Mouse (Mus musculus) hindbrain, postnatal 0 days (tissue): ENCODE measurements around the gene Ptcd2. TPM values are rescaled to one million over a fixed set of nuclear protein-coding genes. Genes with fewer than 3 reads are reported as not detected.
A peak's percentile ranks its signal among the peaks of the same experiment; 100 is the strongest.

Experiments used
- ATAC-seq: fragments of 200-750 bp; cut with Nextera tagmentation; 2 replicates; pipeline ENCODE4 v1.8.0; 2017; ENCODE audit warnings: mild to moderate bottlenecking, moderate TSS enrichment, moderate library complexity
- DNase-seq: peaks from one replicate; pipeline ENCODE4 v3.0.0-alpha.2; 2015; ENCODE audit warnings: low spot score
- H3K27ac ChIP-seq: fragments of 300-500 bp; sonication (generic); 2 replicates; pipeline ENCODE4 v1.5.1; 2014; ENCODE audit warnings: mild to moderate bottlenecking
- H3K27me3 ChIP-seq: fragments of 300-500 bp; sonication (generic); 2 replicates; pipeline ENCODE4 v1.6.1; 2014; ENCODE audit warnings: low read length, mixed read lengths; ENCODE audit not compliant: insufficient read depth
- H3K36me3 ChIP-seq: fragments of 300-500 bp; sonication (generic); 2 replicates; pipeline ENCODE4 v1.6.1; 2014; ENCODE audit warnings: low read length, mixed read lengths; ENCODE audit not compliant: insufficient read depth
- H3K4me1 ChIP-seq: fragments of 300-500 bp; sonication (generic); 2 replicates; pipeline ENCODE4 v1.6.1; 2014; ENCODE audit warnings: antibody characterized with exemption, low read length, mixed read lengths; ENCODE audit not compliant: insufficient read depth
- H3K4me2 ChIP-seq: fragments of 300-500 bp; sonication (generic); 2 replicates; pipeline ENCODE4 v1.6.1; 2014; ENCODE audit warnings: low read depth, mild to moderate bottlenecking, low read length, moderate library complexity, mixed read lengths
- H3K4me3 ChIP-seq: fragments of 300-500 bp; sonication (generic); 2 replicates; pipeline ENCODE4 v1.5.1; 2014; ENCODE audit warnings: low read length
- H3K9ac ChIP-seq: fragments of 300-500 bp; sonication (generic); replicated peaks from 2 replicates; pipeline ENCODE4 v1.6.1; 2014; ENCODE audit warnings: mild to moderate bottlenecking, low read length, moderate library complexity, mixed read lengths
- H3K9me3 ChIP-seq: fragments of 300-500 bp; sonication (generic); 2 replicates; pipeline ENCODE4 v1.6.1; 2016; ENCODE audit warnings: low read length, mixed read lengths
- CTCF ChIP-seq: IDR thresholded peaks from 2 replicates; pipeline ENCODE4 v1.5.1; 2016; ENCODE audit warnings: antibody characterized with exemption, control low read depth, low read depth
- WGBS: fragments of 180-500 bp; shearing (Covaris S2); extraction: QIAGEN DNeasy Blood & Tissue Kit; methylation state at CpG from one replicate; pipeline ENCODE4 v1.1.7; 2014; 5-methylcytosine and 5-hydroxymethylcytosine counted together
- polyA plus RNA-seq: library from polyadenylated mRNA; unstranded; fragments of >200 nt; fragmentation: Nextera tagmentation; extraction: Ambion mirVana; gene quantifications from 2 replicates; pipeline ENCODE4 v1.2.1, GENCODE M21; 2015
- total RNA-seq: library from RNA; depleted of rRNA; stranded (reverse); fragments of >200 nt; gene quantifications from 2 replicates; pipeline ENCODE4 v1.2.3, GENCODE M21; 2014

Ptcd2 gene
- total and polyA plus RNA-seq, 2 experiments from 2014 or later = 38.2 to 51.2 TPM

GRCm38 (mm10) chr13:99384555-99385203 is 40.2 kb upstream of the Ptcd2 start:
- no peaks in the 10 kb centered on the region for H3K9me3 ChIP-seq
- no peaks in the 10 kb centered on the region for H3K36me3 ChIP-seq
- H3K4me2 ChIP-seq = no peak overlapping the region
- H3K27me3 ChIP-seq = no peaks in the 10 kb centered on the region
- H3K9ac ChIP-seq = no peak overlapping the region
- ATAC-seq (no peak), DNase-seq (peak; percentile 14)
- H3K4me1 ChIP-seq = no peaks in the 10 kb centered on the region
- WGBS = 65% methylated on average over 7 of the region's 7 CpGs
- no peak overlapping the region for H3K4me3 ChIP-seq
- no peak for TF ChIP-seq CTCF
- H3K27ac ChIP-seq = no peak overlapping the region

GRCm38 (mm10) chr13:99382373-99382772 is 37.9 kb upstream of the Ptcd2 start:
- peak; percentile 58; the same call in 1 of the 2 replicates for ATAC-seq
- no peak for TF ChIP-seq CTCF
- no peak for DNase-seq
- Histone ChIP-seq H3K9ac (no peak overlapping the region), H3K27ac (no peak overlapping the region), H3K36me3 (no peaks in the 10 kb centered on the region), H3K27me3 (no peaks in the 10 kb centered on the region), H3K4me3 (no peak overlapping the region), H3K4me1 (no peaks in the 10 kb centered on the region), H3K9me3 (no peaks in the 10 kb centered on the region), H3K4me2 (no peak overlapping the region)
- 39% methylated on average over 6 of the region's 6 CpGs for WGBS

- Histone ChIP-seq H3K27me3 (no peaks in the 10 kb centered on the region), H3K27ac (no peak overlapping the region), H3K4me2 (no peak overlapping the region), H3K9ac (no peak overlapping the region), H3K36me3 (no peaks in the 10 kb centered on the region), H3K4me1 (no peaks in the 10 kb centered on the region), H3K4me3 (no peak overlapping the region), H3K9me3 (no peaks in the 10 kb centered on the region)
- ATAC-seq (no peak), DNase-seq (no peak)
- WGBS = 93% methylated on average over 1 of the region's 1 CpGs
- no peak for TF ChIP-seq CTCF
Measured at GRCm38 (mm10) chr13:99378223-99378622, 33.7 kb upstream of the Ptcd2 start.

- H3K36me3 ChIP-seq = no peaks in the 10 kb centered on the region
- H3K4me1 ChIP-seq = no peaks in the 10 kb centered on the region
- TF ChIP-seq CTCF = no peak
- DNase-seq (no peak), ATAC-seq (no peak)
- H3K9ac ChIP-seq = no peak overlapping the region
- H3K27me3 ChIP-seq = no peaks in the 10 kb centered on the region
- H3K9me3 ChIP-seq = no peaks in the 10 kb centered on the region
- WGBS = 89% methylated on average over 6 of the region's 6 CpGs
- no peak overlapping the region for H3K4me3 ChIP-seq
- no peak overlapping the region for H3K4me2 ChIP-seq
- H3K27ac ChIP-seq = no peak overlapping the region
Measured at GRCm38 (mm10) chr13:99377055-99377454, 32.5 kb upstream of the Ptcd2 start.

- Histone ChIP-seq H3K27ac (no peak overlapping the region), H3K9me3 (no peaks in the 10 kb centered on the region), H3K36me3 (no peaks in the 10 kb centered on the region), H3K4me3 (no peak overlapping the region), H3K9ac (no peak overlapping the region), H3K4me1 (no peaks in the 10 kb centered on the region), H3K27me3 (no peaks in the 10 kb centered on the region), H3K4me2 (no peak overlapping the region)
- ATAC-seq (peak; percentile 76; the same call in 1 of the 2 replicates), DNase-seq (peak; percentile 92)
- TF ChIP-seq CTCF = peak; percentile 95
- 25% methylated on average over 6 of the region's 6 CpGs for WGBS
Measured at GRCm38 (mm10) chr13:99375550-99375949, 31.0 kb upstream of the Ptcd2 start.

GRCm38 (mm10) chr13:99374191-99374590 is 29.7 kb upstream of the Ptcd2 start:
- Histone ChIP-seq H3K9ac (no peak overlapping the region), H3K4me3 (no peak overlapping the region), H3K27me3 (no peaks in the 10 kb centered on the region), H3K27ac (no peak overlapping the region), H3K36me3 (no peaks in the 10 kb centered on the region), H3K4me1 (no peaks in the 10 kb centered on the region), H3K4me2 (no peak overlapping the region), H3K9me3 (no peaks in the 10 kb centered on the region)
- no peak for ATAC-seq
- no peak for DNase-seq
- TF ChIP-seq CTCF = no peak
- WGBS = 85% methylated on average over 4 of the region's 4 CpGs

- H3K9ac ChIP-seq = no peak overlapping the region
- 84% methylated on average over 7 of the region's 7 CpGs for WGBS
- no peaks in the 10 kb centered on the region for H3K4me1 ChIP-seq
- DNase-seq (no peak), ATAC-seq (no peak)
- H3K27me3 ChIP-seq = no peaks in the 10 kb centered on the region
- H3K27ac ChIP-seq = no peak overlapping the region
- H3K4me2 ChIP-seq = no peak overlapping the region
- no peak for TF ChIP-seq CTCF
- H3K36me3 ChIP-seq = no peaks in the 10 kb centered on the region
- H3K9me3 ChIP-seq = no peaks in the 10 kb centered on the region
- H3K4me3 ChIP-seq = no peak overlapping the region
Measured at GRCm38 (mm10) chr13:99373684-99374083, 29.2 kb upstream of the Ptcd2 start.
